Mouse (Mus musculus): ENCODE data around the gene Otc. TPM values are rescaled to one million over a fixed set of nuclear protein-coding genes. Genes with fewer than 3 reads are reported as not detected.

Gene Otc
- polyA plus RNA-seq, 1 experiment from 2014 or later, result not detected

DNA sequence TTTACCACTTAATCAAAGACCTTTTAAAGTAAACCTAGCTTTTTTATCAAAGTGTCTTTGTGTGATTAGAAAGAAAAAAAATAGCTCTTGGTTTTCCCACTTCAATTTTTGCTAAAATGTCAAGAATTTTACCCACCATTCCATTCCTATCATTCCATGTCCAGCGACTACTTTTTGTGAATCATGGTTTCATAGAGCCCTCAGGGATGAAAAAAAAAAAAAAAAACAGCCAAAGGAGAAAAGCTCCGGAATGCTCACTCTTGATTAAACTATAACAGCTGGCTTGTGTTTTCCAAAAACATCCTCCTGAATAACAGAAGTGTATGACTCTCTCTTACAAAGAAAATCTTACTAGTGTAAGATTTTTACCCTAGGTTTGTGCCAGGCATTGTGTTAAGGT, 84.7 kb downstream of the Otc start:
- no peaks in the 10 kb centered on the region for H3K9me3 ChIP-seq (replicated peaks; ENCODE audit: control insufficient read depth, low read length)
- no peaks in the 10 kb centered on the region for H3K27me3 ChIP-seq (replicated peaks; ENCODE audit: control insufficient read depth, insufficient read depth, low read length)
- no peaks in the 10 kb centered on the region for H3K36me3 ChIP-seq (ENCODE audit: control insufficient read depth, insufficient read depth, low read length)
- DNase-seq (ENCODE audit: low spot score), result no peak
- H3K4me3 ChIP-seq (ENCODE audit: low read depth, low read length), result no peak overlapping the region
- H3K4me2 ChIP-seq (ENCODE audit: low read length), result no peak overlapping the region
- ATAC-seq, result no peak
- H3K27ac ChIP-seq (ENCODE audit: low read depth, low read length), result no peak overlapping the region
- 59% methylated on average over 2 of the region's 2 CpGs for WGBS
- H3K4me1 ChIP-seq (ENCODE audit: control insufficient read depth, insufficient read depth, low read length), result no peaks in the 10 kb centered on the region
- H3K9ac ChIP-seq (ENCODE audit: low read length), result no peak overlapping the region

DNA sequence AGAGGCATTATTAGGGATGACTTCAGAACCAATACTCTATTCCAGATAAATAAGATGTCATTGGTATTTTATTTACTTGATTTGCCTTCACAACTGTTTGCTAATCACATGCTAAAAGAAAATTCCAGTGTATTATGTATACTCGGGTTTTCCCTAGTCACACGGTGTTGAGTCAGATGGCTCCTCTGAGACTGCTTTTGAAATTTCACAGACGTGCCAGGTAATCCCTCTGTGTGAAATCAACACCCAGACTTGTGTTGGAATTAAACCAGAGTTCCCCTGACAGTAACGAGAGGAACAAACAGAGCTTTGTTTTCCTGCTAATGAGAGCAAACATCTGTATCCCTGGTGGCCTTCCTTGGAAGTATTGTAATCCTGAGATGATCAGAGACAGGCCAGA, 103.8 kb downstream of the Otc start:
- DNase-seq (ENCODE audit: low spot score) (no peak), ATAC-seq (no peak)
- Histone ChIP-seq H3K4me3 (ENCODE audit: low read depth, low read length) (no peak overlapping the region), H3K9me3 (replicated peaks; ENCODE audit: control insufficient read depth, low read length) (no peaks in the 10 kb centered on the region), H3K4me1 (ENCODE audit: control insufficient read depth, insufficient read depth, low read length) (no peaks in the 10 kb centered on the region), H3K9ac (ENCODE audit: low read length) (no peak overlapping the region), H3K27ac (ENCODE audit: low read depth, low read length) (no peak overlapping the region), H3K36me3 (ENCODE audit: control insufficient read depth, insufficient read depth, low read length) (no peaks in the 10 kb centered on the region), H3K27me3 (replicated peaks; ENCODE audit: control insufficient read depth, insufficient read depth, low read length) (no peaks in the 10 kb centered on the region), H3K4me2 (ENCODE audit: low read length) (no peak overlapping the region)
- 37% methylated on average over 4 of the region's 4 CpGs for WGBS

Other genes with a start within 250 kb of the Otc start
- 3.5 and 4.4 TPM in 2 replicates for gene Srpx, start 134.6 kb upstream of the Otc start, polyA plus RNA-seq (2014; fragmentation: Nextera tagmentation; extraction: Ambion mirVana)
- 34.0 and 41.5 TPM in 2 replicates for gene Rpgr, start 35.4 kb upstream of the Otc start, polyA plus RNA-seq (2014; fragmentation: Nextera tagmentation; extraction: Ambion mirVana)
- gene Tspan7, start 232.9 kb downstream of the Otc start, polyA plus RNA-seq (2014; fragmentation: Nextera tagmentation; extraction: Ambion mirVana), result 277 and 328 TPM in 2 replicates

Measured in forebrain, embryonic 14.5 days (tissue).